Comparison of ENCODE assay signal across 14 mouse cellular contexts in genomic region chr6:23386711-23387110, GRCm38 (mm10).
"Had no signal": no experiment of that assay in that cellular context is flagged by ENCODE, and none has a peak within 500 bp of the region (broad histone marks: within the 10 kb centered on the region; RNA-seq: fewer than 3 reads in every experiment).

No protein-coding gene starts in this region.

- H3K36me3 ChIP-seq: limb, embryonic 13.5 days; liver, embryonic 12.5 days; neural tube, embryonic 15.5 days had no signal

- H3K4me2 ChIP-seq: limb, embryonic 13.5 days; liver, embryonic 12.5 days; lung, embryonic 14.5 days; neural tube, embryonic 15.5 days had no signal

- DNase-seq: kidney, adult 18-20 months; kidney, postnatal 10 days; left cerebral cortex, postnatal 4 days; lung, embryonic 14.5 days; lung, postnatal 10 days; lung, postnatal 4 days; right cerebral cortex, adult 18-20 months; right cerebral cortex, postnatal 25 days; thymus, postnatal 14 days had no signal

- H3K4me3 ChIP-seq: limb, embryonic 13.5 days; liver, embryonic 12.5 days; myocyte; neural tube, embryonic 15.5 days had no signal

- H3K9me3 ChIP-seq: limb, embryonic 13.5 days; liver, embryonic 12.5 days; neural tube, embryonic 15.5 days had no signal

- H3K27me3 ChIP-seq: limb, embryonic 13.5 days; liver, embryonic 12.5 days; neural tube, embryonic 15.5 days had no signal

- H3K9ac ChIP-seq: limb, embryonic 13.5 days; liver, embryonic 12.5 days; lung, embryonic 14.5 days; neural tube, embryonic 15.5 days had no signal

- ATAC-seq: liver, embryonic 12.5 days had no signal

- H3K27ac ChIP-seq: limb, embryonic 13.5 days; liver, embryonic 12.5 days; neural tube, embryonic 15.5 days; stomach, postnatal 0 days had no signal

- H3K4me1 ChIP-seq: liver, embryonic 12.5 days had no signal
